Mouse (Mus musculus): ENCODE data around the gene Fth1.

- TF ChIP-seq POLR2A (IDR thresholded peaks at IDR 0.05; ENCODE audit: borderline replicate concordance, extremely low read depth, insufficient read depth, insufficient read length, poor library complexity, severe bottlenecking) (peak; percentile 80), CTCF (IDR thresholded peaks at IDR 0.05; ENCODE audit: borderline replicate concordance, extremely low read depth, insufficient read depth, insufficient read length) (no peak)
Observed at GRCm38 (mm10) chr19:9982151-9982851, 1.9 kb downstream of the Fth1 start.
